Mouse (Mus musculus): ENCODE data around the gene Gm11116. TPM values are rescaled to one million over a fixed set of nuclear protein-coding genes. Genes with fewer than 3 reads are reported as not detected.

Gm11116 gene
- not detected for polyA plus RNA-seq (2014; fragmentation: Illumina TruSeq; extraction: RNeasy Lipid Tissue Mini Kit (QIAGEN cat#74804); ENCODE audit: low read depth, low replicate concordance)

GRCm38 (mm10) chr5:88111430-88111829, at the start of gene Gm11116:
Gm11116 (minus strand) TSS chr5:88111530.

GRCm38 (mm10) chr5:88153999-88154398, 42.7 kb upstream of the Gm11116 start, which contains the start of gene Gm11115:
Gm11115 (minus strand) TSS chr5:88154099.

GRCm38 (mm10) chr5:88086256-88086655, 25.1 kb downstream of the Gm11116 start, which contains the start of gene Smr2:
Smr2 (plus strand) TSS chr5:88086556.

Other genes with a start within 250 kb of the Gm11116 start
- gene Odam, start 226.5 kb downstream of the Gm11116 start, polyA plus RNA-seq (2014; fragmentation: Illumina TruSeq; extraction: RNeasy Lipid Tissue Mini Kit (QIAGEN cat#74804); ENCODE audit: low read depth, low replicate concordance) = not detected
- gene Csn3, start 186.0 kb downstream of the Gm11116 start, polyA plus RNA-seq (2014; fragmentation: Illumina TruSeq; extraction: RNeasy Lipid Tissue Mini Kit (QIAGEN cat#74804); ENCODE audit: low read depth, low replicate concordance) = not detected
- not detected for gene 2310003L06Rik, start 142.1 kb downstream of the Gm11116 start, polyA plus RNA-seq (2014; fragmentation: Illumina TruSeq; extraction: RNeasy Lipid Tissue Mini Kit (QIAGEN cat#74804); ENCODE audit: low read depth, low replicate concordance)
- not detected for gene Gm28434, start 142.0 kb downstream of the Gm11116 start, polyA plus RNA-seq (2014; fragmentation: Illumina TruSeq; extraction: RNeasy Lipid Tissue Mini Kit (QIAGEN cat#74804); ENCODE audit: low read depth, low replicate concordance)
- gene Cabs1, start 132.1 kb downstream of the Gm11116 start, polyA plus RNA-seq (2014; fragmentation: Illumina TruSeq; extraction: RNeasy Lipid Tissue Mini Kit (QIAGEN cat#74804); ENCODE audit: low read depth, low replicate concordance) = not detected
- not detected for gene Smr3a, start 109.0 kb downstream of the Gm11116 start, polyA plus RNA-seq (2014; fragmentation: Illumina TruSeq; extraction: RNeasy Lipid Tissue Mini Kit (QIAGEN cat#74804); ENCODE audit: low read depth, low replicate concordance)
- not detected for gene Smr2, start 25.0 kb downstream of the Gm11116 start, polyA plus RNA-seq (2014; fragmentation: Illumina TruSeq; extraction: RNeasy Lipid Tissue Mini Kit (QIAGEN cat#74804); ENCODE audit: low read depth, low replicate concordance)
- gene Gm11115, start 42.6 kb upstream of the Gm11116 start, polyA plus RNA-seq (2014; fragmentation: Illumina TruSeq; extraction: RNeasy Lipid Tissue Mini Kit (QIAGEN cat#74804); ENCODE audit: low read depth, low replicate concordance) = not detected
- not detected for gene Gm7714, start 157.4 kb upstream of the Gm11116 start, polyA plus RNA-seq (2014; fragmentation: Illumina TruSeq; extraction: RNeasy Lipid Tissue Mini Kit (QIAGEN cat#74804); ENCODE audit: low read depth, low replicate concordance)
- gene Prol1, start 205.8 kb upstream of the Gm11116 start, polyA plus RNA-seq (2014; fragmentation: Illumina TruSeq; extraction: RNeasy Lipid Tissue Mini Kit (QIAGEN cat#74804); ENCODE audit: low read depth, low replicate concordance) = not detected

Measured in adrenal gland, adult 10 weeks (tissue).